Mouse (Mus musculus) testis, adult 2 months (tissue): ENCODE results near the gene Fcrl6.

Experiments
- CTCF ChIP-seq: fragments of 200-500 bp; IDR thresholded peaks from 2 replicates; pipeline ENCODE4 v1.5.1; 2012; ENCODE audit warnings: low read depth, mild to moderate bottlenecking, inconsistent platforms, low read length, moderate library complexity; ENCODE audit not compliant: control insufficient read depth, insufficient read depth, insufficient replicate concordance
- POLR2A ChIP-seq: fragments of 200-500 bp; IDR thresholded peaks from 2 replicates; pipeline ENCODE4 v1.6.1; 2012; ENCODE audit warnings: low read depth, mild to moderate bottlenecking, inconsistent platforms, low read length, moderate library complexity; ENCODE audit not compliant: control insufficient read depth

DNA sequence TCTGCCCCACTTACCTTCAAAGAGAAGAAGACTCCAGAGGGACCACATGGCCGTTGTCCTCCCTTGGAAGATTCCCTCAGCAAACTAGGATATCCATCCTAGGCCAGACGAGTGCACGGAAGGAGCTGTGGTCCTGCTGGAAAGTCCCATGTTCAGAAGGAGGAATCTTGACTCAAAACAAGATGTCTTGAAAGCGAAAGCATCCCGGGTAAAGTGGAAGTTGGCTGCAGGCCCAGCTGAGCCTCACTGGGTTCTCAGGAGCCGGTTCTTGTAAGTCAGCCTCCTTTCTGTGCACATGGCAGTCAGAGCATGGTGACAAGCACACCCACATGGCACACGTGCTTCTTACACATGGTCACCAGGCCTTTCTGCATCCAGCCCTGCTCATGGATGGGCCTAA lies 12.0 kb downstream of the Fcrl6 start, which contains the start of gene Slamf8:
- TF ChIP-seq CTCF (no peak), POLR2A (no peak)
